Mouse (Mus musculus) brain, embryonic 14.5 days (tissue): ENCODE results near the gene Spock2. TPM values are rescaled to one million over a fixed set of nuclear protein-coding genes. Genes with fewer than 3 reads are reported as not detected.

Experiments used
- DNase-seq: peaks from one replicate; pipeline ENCODE4 v3.0.0-alpha.2; 2011; ENCODE audit warnings: low read depth
- CTCF ChIP-seq: fragments of 200-500 bp; IDR thresholded peaks from 2 replicates; pipeline ENCODE4 v1.5.1; 2012; ENCODE audit warnings: inconsistent platforms, mild to moderate bottlenecking, moderate library complexity, borderline replicate concordance; ENCODE audit not compliant: insufficient read depth, insufficient read length; ENCODE audit errors: extremely low read depth
- POLR2A ChIP-seq: fragments of 200-500 bp; IDR thresholded peaks from 2 replicates; pipeline ENCODE4 v1.6.1; 2012; ENCODE audit warnings: mild to moderate bottlenecking, inconsistent platforms, borderline replicate concordance; ENCODE audit not compliant: poor library complexity, insufficient read depth, insufficient read length, severe bottlenecking; ENCODE audit errors: extremely low read depth
- polyA plus RNA-seq: library from polyadenylated mRNA; depleted of rRNA; stranded (reverse); fragments of >200 nt; gene quantifications from 2 replicates; pipeline ENCODE4 v1.2.3, GENCODE M21; 2012

Gene Spock2
- polyA plus RNA-seq, 1 experiment, result 159 TPM

DNA sequence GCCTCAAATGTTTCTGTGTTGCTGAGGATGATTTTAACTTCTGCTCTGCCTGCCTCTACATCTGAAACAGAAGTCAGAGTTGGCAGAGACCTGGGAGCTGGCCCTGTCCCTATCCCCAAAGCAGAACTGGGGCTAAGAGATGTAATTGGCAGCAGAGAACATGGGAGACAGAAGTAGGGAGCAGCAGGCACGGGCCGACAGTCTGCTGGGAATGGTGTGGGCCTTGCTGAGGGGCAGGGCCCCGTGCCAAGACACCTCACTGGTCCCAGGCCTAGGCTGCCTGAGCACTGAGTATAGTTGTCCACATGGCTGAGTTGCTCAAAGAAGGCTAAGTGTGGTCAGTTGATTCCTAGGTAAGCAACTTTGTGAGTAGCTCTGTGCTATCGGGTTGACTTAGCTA lies 22.0 kb upstream of the Spock2 start:
- peak; percentile 42 for DNase-seq
- TF ChIP-seq CTCF, result no peak
- no peak for TF ChIP-seq POLR2A

DNA sequence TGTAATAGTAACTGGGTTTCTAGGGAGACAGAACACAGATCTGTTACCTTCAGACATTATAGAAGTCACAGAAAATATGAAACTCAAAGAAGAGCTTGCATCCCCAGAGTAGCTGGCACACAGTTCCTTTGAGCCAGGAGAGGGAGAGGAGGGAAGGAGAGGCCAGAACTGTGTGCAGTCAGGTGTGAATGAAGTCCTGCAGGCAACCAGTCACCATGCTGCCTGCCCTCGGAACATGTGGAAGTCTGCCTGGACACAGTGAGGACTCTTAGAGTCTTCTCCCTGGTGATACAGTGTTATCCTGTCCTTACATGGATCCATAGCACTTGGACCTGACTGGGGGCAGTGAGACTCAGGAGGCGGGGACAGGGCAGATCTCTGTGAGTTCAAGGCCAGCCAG lies 13.7 kb upstream of the Spock2 start:
- no peak for DNase-seq
- TF ChIP-seq CTCF, result no peak
- no peak for TF ChIP-seq POLR2A

DNA sequence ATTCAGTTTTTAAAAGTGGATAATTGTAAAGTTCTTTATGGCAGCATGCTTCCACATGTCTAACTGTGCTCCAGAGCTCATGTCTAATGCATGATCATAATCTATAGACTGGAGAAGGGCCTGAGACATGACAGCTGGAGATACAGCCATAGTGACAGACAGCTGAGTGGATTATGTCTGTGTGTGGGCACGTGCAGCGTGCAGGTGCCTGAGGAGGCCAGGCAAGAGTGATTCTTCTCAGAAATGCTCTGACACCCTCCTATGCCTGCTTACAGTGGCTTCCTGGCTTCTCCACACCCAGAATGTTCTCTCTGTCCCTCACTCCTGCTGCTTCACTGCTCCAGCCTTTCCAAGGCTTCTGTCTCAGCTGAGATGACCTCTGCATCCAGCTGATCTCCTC lies 12.3 kb upstream of the Spock2 start:
- DNase-seq, result no peak

DNA sequence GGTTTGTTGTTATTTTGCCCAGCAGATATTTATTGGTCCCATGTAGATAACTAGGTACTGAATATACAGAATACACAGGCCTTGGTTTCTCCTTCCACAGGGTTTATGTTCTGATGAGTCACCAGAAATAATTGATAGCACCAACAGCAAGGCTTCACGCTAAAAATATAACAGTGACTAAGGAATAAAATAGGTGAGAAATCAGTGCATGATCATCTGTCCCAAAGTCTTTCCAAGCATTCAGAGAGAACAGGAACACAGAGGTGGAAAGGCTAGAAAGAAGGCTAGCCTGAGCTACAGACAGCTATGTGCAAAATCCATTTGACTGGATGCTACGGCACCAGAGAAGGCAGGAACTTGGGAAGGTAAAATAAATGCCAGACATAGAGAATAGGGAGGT lies 10.5 kb upstream of the Spock2 start:
- DNase-seq, result no peak

More for the DNA sequence above, 12.3 kb upstream of the Spock2 start:
- TF ChIP-seq POLR2A, result no peak

DNA sequence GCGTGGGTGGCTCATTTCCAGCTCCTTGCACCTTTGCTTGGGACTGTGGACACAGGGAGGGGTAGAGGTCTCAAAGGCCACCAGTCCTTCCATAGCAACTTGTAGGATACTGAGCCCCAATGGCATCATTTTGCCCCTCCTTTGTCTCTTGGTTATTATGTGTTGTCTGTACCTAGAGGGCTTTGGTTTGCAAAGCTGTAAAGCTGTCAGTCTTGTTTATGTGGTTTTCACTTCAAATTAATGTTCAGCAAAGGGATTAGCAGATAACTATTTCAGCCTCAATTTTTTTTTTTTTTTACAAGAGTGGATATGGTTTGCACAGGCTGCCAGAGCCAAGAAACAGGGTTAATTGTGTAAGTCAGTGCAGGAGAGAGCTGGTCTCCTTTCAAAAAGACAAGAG lies 9.7 kb upstream of the Spock2 start:
- no peak for DNase-seq
- TF ChIP-seq POLR2A (no peak), CTCF (no peak)

More for the DNA sequence above, 10.5 kb upstream of the Spock2 start:
- TF ChIP-seq POLR2A, result no peak
- TF ChIP-seq CTCF, result no peak

DNA sequence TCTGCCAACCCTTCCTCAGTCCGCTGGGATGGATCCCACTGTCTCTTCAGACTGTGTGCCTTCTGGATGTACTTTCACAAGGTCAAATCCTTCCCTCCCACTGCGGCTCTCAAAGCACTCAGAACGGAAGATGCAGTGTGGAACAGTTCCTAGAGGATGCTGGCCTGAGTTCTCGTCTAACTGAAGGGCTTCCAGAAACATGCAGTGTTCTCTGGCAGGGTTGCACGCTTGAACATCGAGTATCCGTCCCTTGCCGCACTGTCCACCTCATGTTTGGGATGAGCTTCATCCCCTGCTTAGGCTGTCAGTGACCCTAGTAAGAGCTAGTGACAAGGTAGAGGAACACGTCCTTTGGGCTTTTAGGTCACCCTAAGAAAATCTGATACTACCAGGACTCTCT lies 8.9 kb upstream of the Spock2 start:
- TF ChIP-seq CTCF (no peak), POLR2A (no peak)
- no peak for DNase-seq

DNA sequence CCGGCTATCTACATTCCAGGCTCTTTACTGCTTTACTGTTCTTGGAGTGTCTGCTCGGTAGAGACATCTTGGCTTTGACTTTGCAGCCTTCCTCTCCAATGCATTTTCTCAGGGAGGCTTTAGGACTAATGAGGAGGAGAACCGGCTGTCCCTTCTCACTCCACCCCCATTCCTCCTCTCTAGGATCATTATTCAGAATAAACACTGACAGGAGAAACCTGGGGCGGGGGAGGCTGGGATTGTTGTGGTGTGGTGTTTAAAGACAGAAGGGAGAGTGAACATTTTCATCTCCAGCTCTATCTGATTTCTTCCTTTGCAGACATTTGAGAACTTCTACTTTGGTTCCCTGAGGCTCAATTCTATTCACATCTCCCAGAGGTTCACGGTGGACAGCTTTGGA lies 8.2 kb upstream of the Spock2 start:
- TF ChIP-seq CTCF, result no peak
- TF ChIP-seq POLR2A, result no peak
- DNase-seq, result no peak

DNA sequence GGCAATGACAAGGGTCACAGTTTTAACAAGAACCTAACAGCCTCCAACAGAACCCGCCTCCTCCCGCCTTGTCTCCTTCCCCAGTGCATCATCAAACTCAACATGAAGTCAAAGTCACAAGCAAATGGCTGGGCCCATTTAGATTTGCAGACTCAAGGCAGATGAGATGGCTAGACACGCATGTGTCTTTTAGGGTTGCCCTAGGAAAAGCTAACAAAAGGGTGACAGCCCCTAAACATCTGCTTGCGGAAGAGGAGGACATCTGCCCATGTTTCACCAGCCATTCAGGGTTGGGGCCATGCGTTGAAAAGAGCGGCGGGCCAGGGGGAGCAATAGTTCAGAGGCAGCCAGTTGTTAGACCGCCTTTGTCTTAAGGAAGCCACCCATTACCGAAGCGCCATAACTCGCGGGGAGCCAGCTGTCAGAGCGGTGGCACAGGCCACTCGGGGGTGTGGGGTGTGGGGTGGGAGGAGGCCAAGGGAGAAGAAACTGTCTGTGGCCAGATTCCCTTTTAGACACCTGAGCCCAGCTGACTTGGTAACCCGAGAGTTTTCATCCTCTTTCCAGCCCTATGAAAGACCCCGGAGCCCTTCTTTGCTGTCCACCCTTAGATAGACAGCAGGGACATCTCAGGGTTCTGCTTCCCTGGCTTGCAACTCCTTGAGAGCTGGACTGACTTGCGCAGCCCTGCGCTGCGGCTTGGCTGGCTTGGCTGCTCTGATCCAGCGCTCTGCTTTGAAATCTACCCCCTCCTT lies 451 bp upstream of the Spock2 start:
- DNase-seq, result peak; percentile 47

DNA sequence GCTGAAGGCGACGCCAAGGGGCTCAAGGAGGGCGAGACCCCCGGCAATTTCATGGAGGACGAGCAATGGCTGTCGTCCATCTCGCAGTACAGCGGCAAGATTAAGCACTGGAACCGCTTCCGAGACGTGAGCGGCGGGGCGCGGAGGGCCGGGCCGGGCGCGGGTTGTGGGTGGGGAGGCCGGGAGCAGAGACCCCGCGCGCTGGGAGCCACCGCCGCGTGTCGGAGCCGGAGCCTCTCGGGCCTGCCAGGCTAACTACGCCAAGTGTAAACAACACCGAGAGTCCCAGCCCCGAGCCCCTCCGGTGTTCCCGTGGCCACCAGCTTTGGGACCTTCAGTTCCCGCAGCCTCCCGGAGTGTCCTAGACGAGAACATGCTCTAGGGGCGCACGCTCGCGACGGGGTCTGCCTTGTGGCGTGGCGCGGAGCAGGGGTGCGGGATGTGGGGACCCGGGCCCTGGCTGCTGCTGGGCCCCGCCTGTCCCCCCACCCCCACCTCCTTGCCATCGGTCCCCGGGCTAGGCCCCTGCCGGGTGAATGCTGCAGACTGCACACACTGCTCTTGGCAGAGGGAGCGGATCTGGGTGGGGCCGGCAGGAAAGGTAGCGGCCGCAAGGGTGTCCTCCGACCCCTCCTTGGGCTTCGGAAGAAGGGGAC lies 640 bp downstream of the Spock2 start:
- TF ChIP-seq CTCF, result peak; percentile 45; the same call in 1 of the 2 replicates
- TF ChIP-seq POLR2A, result no peak
- DNase-seq, result peak; percentile 72

More for the DNA sequence above, 451 bp upstream of the Spock2 start:
- no peak for TF ChIP-seq CTCF
- TF ChIP-seq POLR2A, result no peak; the same call in 1 of the 2 replicates

DNA sequence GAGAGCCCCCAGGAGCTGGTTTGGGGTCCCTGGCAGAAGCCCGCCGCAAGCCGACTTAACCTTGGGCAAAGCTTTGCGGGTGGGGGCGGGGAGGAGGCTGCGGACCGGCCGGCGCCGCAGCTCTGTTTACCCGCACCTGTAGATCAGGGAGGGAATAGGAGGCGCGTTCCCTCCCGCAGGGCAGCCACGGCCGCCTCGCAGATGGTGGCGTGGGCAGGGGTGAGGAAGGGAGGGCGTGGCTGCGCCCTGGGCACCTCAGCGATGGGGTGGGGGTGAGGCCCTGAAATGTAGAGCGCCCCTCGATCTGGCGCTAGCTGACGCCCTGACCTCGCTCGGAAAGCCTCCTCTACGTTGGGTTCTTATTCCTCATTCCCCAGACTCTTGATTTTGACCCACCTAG lies 1.4 kb downstream of the Spock2 start:
- peak; percentile 40 for DNase-seq
- no peak for TF ChIP-seq POLR2A
- no peak for TF ChIP-seq CTCF

DNA sequence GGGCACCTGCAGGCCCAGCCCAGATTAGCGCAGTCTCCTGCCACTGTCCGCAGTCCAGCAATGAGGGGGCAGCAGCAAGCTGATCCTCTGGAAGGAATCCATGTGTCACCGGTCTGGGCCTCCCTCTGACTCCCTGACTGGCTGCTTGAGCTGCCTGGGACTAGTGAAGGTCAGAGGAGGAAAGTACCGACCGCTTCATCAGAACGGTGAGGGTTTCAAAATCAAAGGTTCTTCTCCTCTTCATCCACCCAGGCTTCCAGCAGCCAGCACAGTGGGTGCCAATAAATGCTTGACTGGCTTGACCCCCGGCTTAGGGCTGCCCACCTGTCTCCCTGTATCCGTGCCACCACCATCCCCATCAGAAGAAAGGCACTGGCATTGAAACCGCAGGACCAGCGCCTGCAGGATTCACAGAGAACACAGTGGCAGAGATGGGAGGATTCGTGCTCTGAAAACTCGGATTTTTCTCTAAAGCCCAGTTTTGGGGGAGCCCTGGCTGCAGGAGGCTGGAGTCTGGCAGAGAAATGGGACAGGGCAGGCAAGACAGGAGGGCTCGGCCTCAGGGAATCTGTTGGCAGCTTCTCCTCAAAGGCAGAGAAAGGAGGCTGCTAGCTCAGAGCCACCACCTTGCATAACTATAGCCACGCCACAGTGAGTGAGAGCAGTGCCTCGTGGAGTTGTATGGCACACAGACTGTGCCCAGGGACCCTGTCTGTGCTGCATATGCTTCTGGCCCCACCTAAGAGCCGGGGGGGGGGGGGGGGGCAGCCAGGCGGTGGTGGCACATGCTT lies 2.5 kb downstream of the Spock2 start:
- TF ChIP-seq POLR2A, result no peak
- TF ChIP-seq CTCF, result no peak
- no peak for DNase-seq
